Mouse (Mus musculus) brain, embryonic 14.5 days (tissue): ENCODE data around the gene Sh2d4b. TPM values are rescaled to one million over a fixed set of nuclear protein-coding genes. Genes with fewer than 3 reads are reported as not detected.
A peak's percentile ranks its signal among the peaks of the same experiment; 100 is the strongest.

Experiments
- DNase-seq: peaks from one replicate; pipeline ENCODE4 v3.0.0-alpha.2; 2011; ENCODE audit warnings: low read depth
- CTCF ChIP-seq: fragments of 200-500 bp; IDR thresholded peaks from 2 replicates; pipeline ENCODE4 v1.5.1; 2012; ENCODE audit warnings: inconsistent platforms, mild to moderate bottlenecking, moderate library complexity, borderline replicate concordance; ENCODE audit not compliant: insufficient read depth, insufficient read length; ENCODE audit errors: extremely low read depth
- POLR2A ChIP-seq: fragments of 200-500 bp; IDR thresholded peaks from 2 replicates; pipeline ENCODE4 v1.6.1; 2012; ENCODE audit warnings: mild to moderate bottlenecking, inconsistent platforms, borderline replicate concordance; ENCODE audit not compliant: poor library complexity, insufficient read depth, insufficient read length, severe bottlenecking; ENCODE audit errors: extremely low read depth
- polyA plus RNA-seq: library from polyadenylated mRNA; depleted of rRNA; stranded (reverse); fragments of >200 nt; gene quantifications from 2 replicates; pipeline ENCODE4 v1.2.3, GENCODE M21; 2012; rRNA removed

Sh2d4b gene
- 2.2 and 4.1 TPM in 2 replicates for polyA plus RNA-seq

DNA sequence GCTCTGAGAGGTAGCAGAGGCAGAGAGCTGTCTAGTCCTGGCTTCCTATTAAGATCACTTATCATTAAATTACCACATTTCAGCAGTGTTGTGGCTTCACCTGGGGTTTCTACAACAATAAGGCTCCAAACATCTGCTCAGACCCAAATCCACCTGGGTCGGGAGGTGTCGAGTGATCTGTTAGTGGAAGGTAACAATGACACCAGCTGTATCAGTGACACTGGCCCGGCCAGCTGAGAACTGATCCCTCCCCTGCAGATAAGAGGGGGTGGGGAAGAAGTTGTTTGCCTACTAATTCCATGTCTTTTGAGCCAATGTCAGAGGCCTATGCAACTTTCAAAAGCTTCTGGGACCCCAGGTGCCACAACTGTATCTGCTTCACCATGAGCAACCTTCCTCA lies at the start of gene Sh2d4b:
Sh2d4b (minus strand) TSS at position 71 of the 400 bp plus-strand sequence.
- TF ChIP-seq CTCF (no peak), POLR2A (no peak)
- no peak for DNase-seq

DNA sequence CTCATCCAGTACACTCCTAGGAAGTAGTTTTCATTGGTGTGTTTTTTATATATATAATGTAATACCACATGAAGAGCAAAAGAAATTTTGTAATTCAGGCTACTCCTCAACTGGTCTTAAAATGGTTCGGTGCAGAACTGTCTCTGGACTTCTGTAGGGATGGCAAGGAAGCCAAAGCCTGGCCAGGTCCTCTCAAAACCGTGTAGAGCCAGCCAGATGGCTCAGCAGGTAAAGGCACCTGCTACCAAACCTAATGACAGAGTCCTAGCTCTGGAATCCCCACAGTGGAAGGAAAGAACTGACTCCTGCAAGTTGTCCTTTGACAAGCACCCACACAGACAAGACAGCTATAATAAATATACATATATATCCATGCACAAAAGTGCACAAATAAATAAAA lies 49.4 kb upstream of the Sh2d4b start:
- no peak for DNase-seq
- TF ChIP-seq POLR2A (no peak), CTCF (no peak)

GRCm38 (mm10) chr14:40938380-40938987 lies 45.4 kb upstream of the Sh2d4b start:
- TF ChIP-seq POLR2A = no peak
- no peak for TF ChIP-seq CTCF
- DNase-seq = peak; percentile 72

DNA sequence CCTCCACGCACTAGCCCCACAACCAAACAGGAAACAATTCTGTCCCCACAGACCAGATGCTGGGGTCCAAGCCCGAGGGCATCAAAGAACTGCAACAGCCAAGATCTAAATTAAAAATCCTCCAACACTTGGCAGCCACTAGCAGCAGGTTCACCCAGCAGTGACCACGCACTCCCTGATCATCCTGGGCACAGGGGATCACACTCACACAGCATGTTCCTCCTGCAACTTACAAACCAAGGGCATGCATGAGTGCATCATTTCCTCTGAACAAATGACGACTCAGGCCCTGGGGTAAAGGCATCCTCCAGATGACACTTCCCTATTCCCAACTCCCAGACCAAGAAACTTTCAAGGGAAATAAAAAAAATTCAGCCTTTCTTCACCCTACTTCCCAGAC lies 44.0 kb upstream of the Sh2d4b start:
- TF ChIP-seq CTCF = no peak
- no peak for TF ChIP-seq POLR2A
- DNase-seq = no peak

DNA sequence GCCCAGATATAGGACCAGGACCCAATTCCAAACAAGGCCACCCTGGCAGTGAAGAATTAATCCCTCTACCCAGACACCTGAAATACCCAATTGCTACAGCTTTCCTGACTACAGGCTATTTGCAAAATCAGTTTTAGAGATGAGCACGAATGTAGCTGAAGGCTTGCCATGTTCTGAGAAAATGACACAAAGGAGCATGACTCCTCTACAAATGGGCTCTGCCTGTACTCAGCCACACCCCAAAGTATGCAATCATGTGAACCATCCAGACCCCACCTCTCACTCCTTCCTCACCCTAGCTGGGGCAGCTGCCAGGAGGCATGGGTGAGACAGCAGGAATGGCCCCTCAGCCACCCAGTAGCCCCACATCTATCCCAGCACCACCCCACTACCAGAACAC lies 42.4 kb upstream of the Sh2d4b start:
- TF ChIP-seq CTCF (no peak), POLR2A (no peak)
- no peak for DNase-seq

DNA sequence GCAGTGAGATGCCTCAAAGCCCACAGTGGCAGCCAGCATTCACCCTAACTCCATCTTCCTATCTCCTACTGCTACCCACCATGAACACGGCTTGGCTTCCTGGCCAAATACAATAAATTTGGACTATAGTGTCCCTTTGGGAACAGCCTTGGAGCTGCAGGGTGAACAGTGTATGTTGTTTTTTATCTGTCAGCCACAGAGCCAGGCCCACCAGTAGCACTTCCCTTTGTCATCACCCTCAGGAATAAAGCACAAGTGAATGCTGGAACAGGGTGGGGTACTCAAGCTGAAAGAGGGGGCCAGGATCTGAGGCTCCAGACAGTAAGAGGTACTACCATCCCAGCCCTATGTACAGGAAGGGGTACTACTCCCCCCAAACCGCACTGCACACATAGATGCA lies 42.0 kb upstream of the Sh2d4b start:
- TF ChIP-seq CTCF = no peak
- TF ChIP-seq POLR2A = no peak
- no peak for DNase-seq

GRCm38 (mm10) chr14:40933328-40933727 lies 40.3 kb upstream of the Sh2d4b start:
- TF ChIP-seq CTCF (no peak), POLR2A (no peak)

DNA sequence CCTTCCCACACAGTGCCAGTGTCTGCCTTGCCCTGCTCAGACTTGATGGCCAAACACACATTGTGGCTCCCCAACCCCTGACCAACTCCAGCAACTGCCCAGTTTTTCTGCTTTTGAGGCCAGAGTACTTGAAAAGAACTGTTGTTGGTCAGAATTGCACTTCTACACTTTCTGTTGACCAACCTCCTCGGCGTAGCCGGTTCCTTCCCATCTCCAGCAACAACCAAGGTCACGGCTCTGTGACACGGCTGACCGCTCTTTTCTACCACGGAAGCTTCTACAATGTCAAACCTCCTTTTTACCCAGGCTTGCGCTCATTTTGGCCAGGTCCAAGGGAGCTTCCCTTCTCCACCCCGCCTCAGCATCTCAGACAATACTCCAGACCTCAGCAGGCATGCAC lies 39.2 kb upstream of the Sh2d4b start:
- TF ChIP-seq POLR2A (no peak), CTCF (no peak)
- DNase-seq = no peak

More at GRCm38 (mm10) chr14:40933328-40933727, 40.3 kb upstream of the Sh2d4b start:
- no peak for DNase-seq

DNA sequence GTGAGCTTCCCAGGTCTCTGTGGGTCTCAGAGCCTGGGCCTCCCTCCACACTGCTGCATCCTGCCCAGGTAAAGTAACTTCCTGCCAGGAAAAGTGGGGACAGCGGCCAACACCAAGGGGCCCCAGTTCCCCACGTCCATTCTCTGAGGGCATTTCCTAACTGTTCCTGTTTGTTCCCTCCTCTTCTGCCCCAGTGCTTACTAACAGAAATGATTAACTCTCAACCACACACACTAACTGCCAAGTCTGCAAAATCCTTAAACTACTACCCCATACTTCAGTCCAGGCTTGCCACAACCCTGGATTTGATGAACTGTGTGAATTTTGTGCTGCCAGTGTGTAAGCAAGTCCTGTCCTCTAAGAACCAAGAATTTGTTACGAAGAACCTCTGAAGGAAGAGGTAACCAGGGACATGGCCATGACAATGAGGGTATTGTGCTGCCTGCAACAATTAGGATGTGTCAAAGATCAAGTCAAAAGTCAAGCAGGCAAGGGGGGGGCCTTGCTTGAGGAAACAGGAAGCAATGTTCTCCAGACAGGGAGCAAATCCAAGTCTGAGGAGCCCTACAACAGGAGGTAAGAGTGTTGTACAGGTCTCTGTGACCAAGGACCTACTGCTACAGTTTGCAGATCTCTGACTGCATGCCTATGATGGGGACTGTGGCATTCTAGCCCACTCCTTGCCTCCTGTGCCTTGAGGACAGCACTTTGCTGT lies 38.2 kb upstream of the Sh2d4b start:
- TF ChIP-seq CTCF (no peak), POLR2A (no peak)

GRCm38 (mm10) chr14:40929943-40930342 lies 36.9 kb upstream of the Sh2d4b start:
- no peak for DNase-seq
- TF ChIP-seq CTCF (no peak), POLR2A (no peak)

More for the DNA sequence above, 38.2 kb upstream of the Sh2d4b start:
- DNase-seq = peak; percentile 37

GRCm38 (mm10) chr14:40928897-40929296 lies 35.8 kb upstream of the Sh2d4b start:
- DNase-seq = no peak
- TF ChIP-seq CTCF (no peak), POLR2A (no peak)

- no peak for DNase-seq
- TF ChIP-seq POLR2A (no peak), CTCF (no peak)
Observed at GRCm38 (mm10) chr14:40927041-40927440, 34.0 kb upstream of the Sh2d4b start.

DNA sequence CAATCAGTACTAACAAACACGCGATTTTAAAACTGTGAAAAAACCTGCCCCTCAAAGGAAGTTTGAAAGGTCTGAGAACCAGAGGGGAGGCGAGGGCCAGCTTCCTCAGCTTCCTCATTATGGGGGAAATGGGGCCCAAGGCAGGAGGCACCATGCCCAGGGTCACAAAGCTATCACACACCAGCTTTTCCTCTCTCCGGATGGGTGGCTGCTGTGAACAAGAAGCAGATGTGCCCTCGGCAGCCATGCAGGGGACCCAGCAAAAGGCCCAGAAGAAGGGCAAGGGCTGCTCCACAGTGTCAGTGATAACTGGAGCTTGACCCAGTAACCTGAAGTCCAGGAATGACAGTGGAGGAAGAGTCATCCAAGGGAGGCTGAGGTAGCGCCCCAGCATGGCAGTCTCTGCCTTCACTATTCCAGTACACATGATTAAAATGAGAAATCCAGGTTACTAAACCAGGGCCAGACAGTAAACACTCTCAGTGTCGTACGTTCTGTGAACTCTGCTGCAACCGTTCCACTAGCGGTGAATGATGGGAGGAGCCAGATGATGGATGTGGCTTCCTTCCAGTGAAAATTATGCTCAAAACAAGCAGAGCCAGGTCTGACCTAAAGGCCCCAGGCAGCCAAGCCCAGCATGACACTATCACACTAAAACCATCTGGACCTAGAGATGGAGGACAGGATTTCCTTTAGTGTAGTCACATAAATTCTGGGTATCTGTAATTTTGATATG lies 31.5 kb upstream of the Sh2d4b start:
- TF ChIP-seq CTCF (no peak), POLR2A (no peak)
- DNase-seq = peak; percentile 31
